8 mouse cellular contexts compared by ENCODE assay signal in genomic region chr2:104002711-104003413, GRCm38 (mm10). TPM values are rescaled to one million over a fixed set of nuclear protein-coding genes. Genes with fewer than 3 reads are reported as not detected.
A peak's percentile ranks its signal among the peaks of the same experiment; 100 is the strongest.
DNase-seq lines count a peak whose midpoint lies in the region; ATAC-seq and TF ChIP-seq lines count a peak whose summit lies in the region.

No protein-coding gene starts in this region.

- no peak overlapping the region for H3K27ac ChIP-seq in heart, embryonic 10.5 days
- H3K27ac ChIP-seq in MEL (ENCODE audit: control insufficient read depth, low read depth, low read length): no peak overlapping the region
- no peak overlapping the region for H3K27ac ChIP-seq in left cerebral cortex, adult 2 months
- H3K27ac ChIP-seq in midbrain, embryonic 11.5 days (ENCODE audit: low read depth, low read length): no peak overlapping the region

- TF ChIP-seq POLR2A in MEL (IDR thresholded peaks at IDR 0.05; ENCODE audit: control insufficient read depth in 1 of 2, insufficient read depth in 1 of 2, low read depth in 1 of 2, low read length in 2 of 2, poor library complexity in 1 of 2): no peak

- TF ChIP-seq EP300 in MEL (IDR thresholded peaks at IDR 0.05; ENCODE audit: low read depth in 1 of 2, low read length in 2 of 2): no peak

- no peaks in the 10 kb centered on the region for H3K79me2 ChIP-seq in MEL (ENCODE audit: control insufficient read depth, insufficient read depth, low read length, poor library complexity)

- H3K4me3 ChIP-seq in heart, embryonic 10.5 days: no peak overlapping the region
- no peak overlapping the region for H3K4me3 ChIP-seq in MEL (ENCODE audit: control insufficient read depth in 1 of 2, insufficient read depth in 1 of 2, low read depth in 2 of 2, low read length in 2 of 2)
- no peak overlapping the region for H3K4me3 ChIP-seq in left cerebral cortex, adult 2 months
- no peak overlapping the region for H3K4me3 ChIP-seq in midbrain, embryonic 11.5 days (ENCODE audit: low read depth, low read length)

- H3K36me3 ChIP-seq in heart, embryonic 10.5 days: no peaks in the 10 kb centered on the region
- peaks cover 0 to 3% of the 10 kb centered on the region in 2 experiments; a peak in 1 of 4 replicates for H3K36me3 ChIP-seq in MEL (ENCODE audit: control insufficient read depth in 1 of 2, insufficient read depth in 2 of 2, low read length in 2 of 2)
- no peaks in the 10 kb centered on the region for H3K36me3 ChIP-seq in midbrain, embryonic 11.5 days (ENCODE audit: control insufficient read depth, insufficient read depth, low read length)

- no peak overlapping the region for H3K4me2 ChIP-seq in midbrain, embryonic 11.5 days

- TF ChIP-seq CTCF in MEL (IDR thresholded peaks at IDR 0.05 in 2 of 3, conservative IDR thresholded peaks at IDR 0.05 in 1 of 3; ENCODE audit: control insufficient read depth in 1 of 3, insufficient read depth in 1 of 3, low read depth in 2 of 3, low read length in 3 of 3, poor library complexity in 1 of 3, severe bottlenecking in 1 of 3): peak; percentile 84 to 94 (median 92)
- peak; percentile 68 for TF ChIP-seq CTCF in left cerebral cortex, adult 2 months (IDR thresholded peaks at IDR 0.05)

- peak; percentile 85 for DNase-seq in heart, adult 11 months
- DNase-seq in heart, embryonic 10.5 days (ENCODE audit: low spot score): no peak
- peak; percentile 81 for DNase-seq in MEL (ENCODE audit: low read depth, low spot score)
- DNase-seq in cerebellum, postnatal 10 days: peak; percentile 81 to 85
- peak; percentile 61 to 82 for DNase-seq in frontal cortex, postnatal 36 days (ENCODE audit: low spot score in 2 of 2)
- DNase-seq in left cerebral cortex, adult 2 months (ENCODE audit: extremely low spot score in 1 of 2, low spot score in 2 of 2): peak; percentile 70 to 74
- DNase-seq in midbrain, embryonic 11.5 days (ENCODE audit: low spot score, missing footprints): peak; percentile 90
- DNase-seq in spleen, postnatal 14 days (ENCODE audit: low spot score in 2 of 2): peak; percentile 34 to 59

- peaks cover 26% of the 10 kb centered on the region for H3K27me3 ChIP-seq in heart, embryonic 10.5 days (ENCODE audit: insufficient read depth, poor library complexity, severe bottlenecking)
- H3K27me3 ChIP-seq in MEL (ENCODE audit: control insufficient read depth in 1 of 2, insufficient read depth in 2 of 2, low read length in 2 of 2): peaks cover 3 to 11% of the 10 kb centered on the region in 2 experiments
- H3K27me3 ChIP-seq in midbrain, embryonic 11.5 days (ENCODE audit: control insufficient read depth, insufficient read depth, low read length): no peaks in the 10 kb centered on the region

- no peaks in the 10 kb centered on the region for H3K4me1 ChIP-seq in heart, embryonic 10.5 days
- H3K4me1 ChIP-seq in MEL (ENCODE audit: control insufficient read depth in 1 of 2, insufficient read depth in 2 of 2, low read length in 2 of 2): 0 out of 4 replicates have a peak, but pooled peaks cover 0 to 5% of the 10 kb centered on the region in 2 experiments
- H3K4me1 ChIP-seq in midbrain, embryonic 11.5 days (ENCODE audit: control insufficient read depth, insufficient read depth, low read length): no peaks in the 10 kb centered on the region

- ATAC-seq in midbrain, embryonic 11.5 days (ENCODE audit: low FRiP score): no peak

- TF ChIP-seq RAD21 in MEL (IDR thresholded peaks at IDR 0.05; ENCODE audit: low read depth, low read length): peak; percentile 94

- intact Hi-C loops in left cerebral cortex, adult 2 months (cut with DNase I): loop anchor here (10.0 kb wide), 1 partner anchor 438 kb away; the partner anchor contains the start of gene Abtb2

- no peaks in the 10 kb centered on the region for H3K9me3 ChIP-seq in heart, embryonic 10.5 days
- H3K9me3 ChIP-seq in MEL (replicated peaks; ENCODE audit: insufficient read depth, low read length): no peaks in the 10 kb centered on the region
- H3K9me3 ChIP-seq in midbrain, embryonic 11.5 days (ENCODE audit: control insufficient read depth, low read length): no peaks in the 10 kb centered on the region

- 32% methylated on average over 16 of the region's 16 CpGs for WGBS in heart, embryonic 10.5 days
- 35% methylated on average over 16 of the region's 16 CpGs for WGBS in midbrain, embryonic 11.5 days

- no peak overlapping the region for H3K9ac ChIP-seq in MEL (ENCODE audit: control insufficient read depth, low read depth, low read length, poor library complexity, severe bottlenecking)
- no peak overlapping the region for H3K9ac ChIP-seq in midbrain, embryonic 11.5 days (ENCODE audit: low read length)

TF ChIP-seq in MEL, 35 proteins besides CTCF, POLR2A, EP300 and RAD21:
- TF ChIP-seq SMC3 (IDR thresholded peaks at IDR 0.05; ENCODE audit: low read depth, low read length) (peak; percentile 92), ZC3H11A (IDR thresholded peaks at IDR 0.05; ENCODE audit: low read depth, low read length) (peak; percentile 79), TBP (IDR thresholded peaks at IDR 0.05; ENCODE audit: low read depth, low read length) (no peak)

RNA-seq across cellular contexts. Expression of gene Fbxo3, which starts 24.7 kb away (rescaled TPM):
- 46.2 and 46.3 TPM in 2 replicates for polyA plus RNA-seq in heart, embryonic 10.5 days (2016; fragmentation: Nextera tagmentation; extraction: Ambion mirVana)
- total RNA-seq in MEL (2012; rRNA removed): 30.9 and 32.7 TPM in 2 replicates
- 10 to 100 TPM; 41.9 to 55.4 TPM for polyA plus RNA-seq in MEL (2012; ENCODE audit: insufficient read depth in 1 of 2, insufficient read length in 2 of 2, low read depth in 1 of 2, low replicate concordance in 2 of 2, missing spikeins in 1 of 2)
- 10 to 100 TPM; 55.4 to 59.7 TPM for total RNA-seq in left cerebral cortex, adult 2 months (2021)
- polyA plus RNA-seq in midbrain, embryonic 11.5 days (2014; fragmentation: Nextera tagmentation; extraction: Ambion mirVana): 60.1 and 72.8 TPM in 2 replicates

RNA-seq across cellular contexts. Expression of gene 4931422A03Rik, which starts 25.3 kb away (rescaled TPM):
- 1.5 and 1.9 TPM in 2 replicates for polyA plus RNA-seq in heart, embryonic 10.5 days (2016; fragmentation: Nextera tagmentation; extraction: Ambion mirVana)
- 0.50 TPM in 1 of 2 replicates, not detected in the other for total RNA-seq in MEL (2012; rRNA removed)
- 1 to 10 TPM in 1 of 2 experiments, not detected in 1; 4.9 TPM for polyA plus RNA-seq in MEL (2012; ENCODE audit: insufficient read depth in 1 of 2, insufficient read length in 2 of 2, low read depth in 1 of 2, low replicate concordance in 2 of 2, missing spikeins in 1 of 2)
- not detected for total RNA-seq in left cerebral cortex, adult 2 months (2021)
- 1.1 and 1.5 TPM in 2 replicates for polyA plus RNA-seq in midbrain, embryonic 11.5 days (2014; fragmentation: Nextera tagmentation; extraction: Ambion mirVana)

RNA-seq across cellular contexts. Expression of gene Lmo2, which starts 45.1 kb away (rescaled TPM):
- 21.7 and 35.2 TPM in 2 replicates for polyA plus RNA-seq in heart, embryonic 10.5 days (2016; fragmentation: Nextera tagmentation; extraction: Ambion mirVana)
- total RNA-seq in MEL (2012; rRNA removed): 258 and 278 TPM in 2 replicates
- polyA plus RNA-seq in MEL (2012; ENCODE audit: insufficient read depth in 1 of 2, insufficient read length in 2 of 2, low read depth in 1 of 2, low replicate concordance in 2 of 2, missing spikeins in 1 of 2): 100 to 1,000 TPM in 1 of 2 experiments, 10 to 100 TPM in 1; 96.2 to 184 TPM
- total RNA-seq in left cerebral cortex, adult 2 months (2021): 10 to 100 TPM; 13.4 to 13.7 TPM
- 25.8 and 28.6 TPM in 2 replicates for polyA plus RNA-seq in midbrain, embryonic 11.5 days (2014; fragmentation: Nextera tagmentation; extraction: Ambion mirVana)
